29 mouse cellular contexts compared by ENCODE assay signal in genomic region chr10:4484986-4485385, GRCm38 (mm10). TPM values are rescaled to one million over a fixed set of nuclear protein-coding genes. Genes with fewer than 3 reads are reported as not detected.
"Had no signal": no experiment of that assay in that cellular context is flagged by ENCODE, and none has a peak within 500 bp of the region (broad histone marks: within the 10 kb centered on the region; RNA-seq: fewer than 3 reads in every experiment).

No protein-coding gene starts in this region.

- H3K27ac ChIP-seq: heart, adult 2 months; heart, embryonic 13.5 days; heart, embryonic 15.5 days; hindbrain, embryonic 12.5 days; hindbrain, embryonic 14.5 days; intestine, embryonic 15.5 days; layer of hippocampus, adult 2 months; limb, embryonic 13.5 days; limb, embryonic 15.5 days; liver, embryonic 12.5 days had no signal

- DNase-seq: gastrocnemius, postnatal 10 days; gastrocnemius, postnatal 25 days; heart, adult 11 months; heart, adult 2 months; heart, postnatal 14 days; heart, postnatal 36 days; kidney, adult 18-20 months; kidney, adult 8-10 months; kidney, postnatal 10 days; kidney, postnatal 25 days; kidney, postnatal 4 days; left cerebral cortex, postnatal 4 days had no signal

- H3K4me3 ChIP-seq: heart, adult 2 months; heart, embryonic 13.5 days; heart, embryonic 15.5 days; hindbrain, embryonic 12.5 days; intestine, embryonic 15.5 days; layer of hippocampus, adult 2 months; limb, embryonic 13.5 days; limb, embryonic 15.5 days; liver, embryonic 12.5 days had no signal

- H3K4me1 ChIP-seq: heart, embryonic 13.5 days; heart, embryonic 15.5 days; hindbrain, embryonic 12.5 days; intestine, embryonic 15.5 days; limb, embryonic 13.5 days; limb, embryonic 15.5 days had no signal

- H3K36me3 ChIP-seq: heart, embryonic 13.5 days; heart, embryonic 15.5 days; hindbrain, embryonic 12.5 days; intestine, embryonic 15.5 days; limb, embryonic 13.5 days; limb, embryonic 15.5 days; liver, embryonic 12.5 days had no signal

- H3K27me3 ChIP-seq: heart, embryonic 13.5 days; heart, embryonic 15.5 days; hindbrain, embryonic 12.5 days; intestine, embryonic 15.5 days; limb, embryonic 13.5 days; limb, embryonic 15.5 days; liver, embryonic 12.5 days had no signal

- ATAC-seq: hindbrain, embryonic 16.5 days; inflammation-experienced regulatory T-cells, adult 6 months; intestine, embryonic 15.5 days; intestine, postnatal 0 days; liver, embryonic 12.5 days had no signal

RNA-seq across cellular contexts. Expression of gene Ccdc170, which starts 2.7 kb away (rescaled TPM):
- total RNA-seq: hematopoietic stem cell, adult 5-6 weeks; liver, adult 2 months had no signal
- polyA plus RNA-seq: heart, embryonic 11.5 days; heart, embryonic 13.5 days; heart, embryonic 15.5 days; heart, postnatal 0 days; inflammation-experienced regulatory T-cells, adult 6 months; intestine, postnatal 0 days; limb, embryonic 11.5 days; liver, adult 2 months had no signal
